In the genomic region with DNA sequence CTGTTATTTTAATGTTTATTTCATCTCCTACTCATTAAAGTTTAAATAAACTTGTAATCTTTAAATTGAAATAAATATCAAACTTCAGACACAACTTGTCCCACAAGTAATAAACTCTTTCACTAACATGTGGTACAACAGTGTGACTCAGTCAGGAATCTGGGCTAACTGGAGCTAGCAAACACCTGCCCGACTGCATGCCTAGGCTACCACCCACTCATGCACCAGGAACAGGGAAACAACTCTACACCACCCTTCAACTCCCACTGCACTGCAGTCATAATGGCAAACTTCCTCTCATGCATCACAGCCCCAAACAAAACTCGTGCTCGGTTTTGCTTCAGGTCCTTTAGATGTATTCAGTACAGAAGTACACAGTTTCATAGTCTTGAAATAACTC, we compare ENCODE assay signal across 18 mouse cellular contexts.
"Had no signal": no experiment of that assay in that cellular context is flagged by ENCODE, and none has a peak within 500 bp of the region (broad histone marks: within the 10 kb centered on the region; RNA-seq: fewer than 3 reads in every experiment).

No protein-coding gene starts in this region.

- ATAC-seq: inflammation-experienced regulatory T-cells, adult 6 months; intestine, postnatal 0 days; midbrain, embryonic 15.5 days had no signal

- H3K27me3 ChIP-seq: limb, embryonic 12.5 days; liver, embryonic 15.5 days; midbrain, embryonic 15.5 days; neural tube, embryonic 13.5 days; stomach, embryonic 15.5 days had no signal

- H3K27ac ChIP-seq: kidney, postnatal 0 days; limb, embryonic 12.5 days; midbrain, embryonic 15.5 days; neural tube, embryonic 13.5 days; stomach, embryonic 15.5 days had no signal

- H3K4me1 ChIP-seq: limb, embryonic 12.5 days; midbrain, embryonic 15.5 days; neural tube, embryonic 13.5 days; stomach, embryonic 15.5 days had no signal

- H3K9me3 ChIP-seq: limb, embryonic 12.5 days; liver, embryonic 15.5 days; midbrain, embryonic 15.5 days; neural tube, embryonic 13.5 days; stomach, embryonic 15.5 days had no signal

- H3K4me2 ChIP-seq: limb, embryonic 12.5 days; liver, embryonic 15.5 days; lung, embryonic 14.5 days; midbrain, embryonic 15.5 days; neural tube, embryonic 13.5 days; stomach, embryonic 15.5 days had no signal

- H3K4me3 ChIP-seq: limb, embryonic 12.5 days; liver, embryonic 15.5 days; midbrain, embryonic 15.5 days; neural tube, embryonic 13.5 days; stomach, embryonic 15.5 days had no signal

- H3K36me3 ChIP-seq: midbrain, embryonic 15.5 days had no signal

- DNase-seq: kidney, adult 9 months; kidney, postnatal 36 days; layer of hippocampus, adult 9-11 months; layer of hippocampus, postnatal 36 days; liver; lung, embryonic 14.5 days; retina, postnatal 1 day; right cerebral cortex, postnatal 4 days; spleen, adult 18-20 months; thymus, postnatal 4 days had no signal

- H3K9ac ChIP-seq: limb, embryonic 12.5 days; liver, embryonic 15.5 days; lung, embryonic 14.5 days; midbrain, embryonic 15.5 days; neural tube, embryonic 13.5 days; stomach, embryonic 15.5 days had no signal
